Mouse (Mus musculus) myocyte (in vitro differentiated cells): ENCODE data around the gene Fjx1. TPM values are rescaled to one million over a fixed set of nuclear protein-coding genes. Genes with fewer than 3 reads are reported as not detected.

Source experiments
- H3K27me3 ChIP-seq: one replicate; pipeline ENCODE4 v1.6.1; 2011; ENCODE audit not compliant: control insufficient read depth, insufficient read depth, insufficient read length
- H3K36me3 ChIP-seq: one replicate; pipeline ENCODE4 v1.6.1; 2011; ENCODE audit not compliant: control insufficient read depth, insufficient read depth
- H3K4me2 ChIP-seq: one replicate; pipeline ENCODE4 v1.6.1; 2011; ENCODE audit warnings: low read depth, control low read depth
- H3K4me3 ChIP-seq: one replicate; pipeline ENCODE4 v1.5.1; 2011; ENCODE audit warnings: mild to moderate bottlenecking, control low read depth, moderate library complexity
- H3K79me2 ChIP-seq: one replicate; pipeline ENCODE4 v1.6.1; 2011; ENCODE audit not compliant: control insufficient read depth, insufficient read depth
- H3ac ChIP-seq: one replicate; pipeline ENCODE4 v1.6.1; 2011; ENCODE audit not compliant: control insufficient read depth, insufficient read length
- MYOD1 ChIP-seq, 3 experiments: IDR thresholded peaks; one replicate each; pipeline ENCODE4 v1.6.1; 2011; ENCODE audit warnings: control low read depth in 2 of 3, low read depth in 2 of 3, mild to moderate bottlenecking in 2 of 3, moderate library complexity in 1 of 3; ENCODE audit not compliant: insufficient read length in 2 of 3, control insufficient read depth in 1 of 3
- MYOG ChIP-seq, 3 experiments: IDR thresholded peaks; one replicate each; pipeline ENCODE4 v1.6.1; 2011; ENCODE audit warnings: control low read depth in 2 of 3, low read depth in 2 of 3, mild to moderate bottlenecking in 2 of 3; ENCODE audit not compliant: insufficient read length in 2 of 3, control insufficient read depth in 1 of 3, insufficient read depth in 1 of 3
- POLR2A ChIP-seq: IDR thresholded peaks from one replicate; pipeline ENCODE4 v1.6.1; 2011; ENCODE audit warnings: low read depth, mild to moderate bottlenecking, control low read depth, moderate library complexity; ENCODE audit not compliant: insufficient read length
- POLR2AphosphoS2 ChIP-seq: IDR thresholded peaks from one replicate; pipeline ENCODE4 v1.6.1; 2011; ENCODE audit warnings: low read depth, control low read depth; ENCODE audit not compliant: insufficient read length
- REST ChIP-seq: IDR thresholded peaks from one replicate; pipeline ENCODE4 v1.6.1; 2011; ENCODE audit warnings: mild to moderate bottlenecking, control low read depth, moderate library complexity; ENCODE audit not compliant: insufficient read depth, insufficient read length
- TCF12 ChIP-seq: IDR thresholded peaks from one replicate; pipeline ENCODE4 v1.6.1; 2011; ENCODE audit warnings: mild to moderate bottlenecking, control low read depth; ENCODE audit not compliant: poor library complexity, insufficient read depth, severe bottlenecking
- TCF3 ChIP-seq: IDR thresholded peaks from one replicate; pipeline ENCODE4 v1.6.1; 2011; ENCODE audit warnings: low read depth, control low read depth; ENCODE audit not compliant: insufficient read length
- USF1 ChIP-seq: IDR thresholded peaks from one replicate; pipeline ENCODE4 v1.6.1; 2011; ENCODE audit warnings: low read depth, mild to moderate bottlenecking, control low read depth, moderate library complexity
- polyA plus RNA-seq: library from polyadenylated mRNA; unstranded; fragments of >200 nt; fragmentation: generic; extraction: Trizol; gene quantifications from one replicate; pipeline ENCODE4 v1.2.1, GENCODE M21; 2012; ENCODE audit warnings: missing spikeins

The Fjx1 gene
- polyA plus RNA-seq, 1 experiment, result 0.83 TPM

- peak in 1 of 3 experiments; percentile 33 for TF ChIP-seq MYOD1 (IDR thresholded peaks at IDR 0.05; ENCODE audit: control insufficient read depth in 1 of 3, insufficient read length in 2 of 3, low read depth in 2 of 3)
- TF ChIP-seq POLR2A, result peak; percentile 59
- TF ChIP-seq MYOG (IDR thresholded peaks at IDR 0.05; ENCODE audit: control insufficient read depth in 1 of 3, insufficient read depth in 1 of 3, insufficient read length in 2 of 3, low read depth in 2 of 3), result peak in 1 of 3 experiments; percentile 47
- TF ChIP-seq TCF12, result no peak
- Histone ChIP-seq H3ac (peak overlapping the region; percentile 92), H3K4me3 (peak overlapping the region; percentile 28), H3K36me3 (no peaks in the 10 kb centered on the region), H3K79me2 (peaks cover 45% of the 10 kb centered on the region), H3K4me2 (peak overlapping the region; percentile 89), H3K27me3 (no peaks in the 10 kb centered on the region)
Measured at GRCm38 (mm10) chr2:102400605-102401351, 51.5 kb downstream of the Fjx1 start.

DNA sequence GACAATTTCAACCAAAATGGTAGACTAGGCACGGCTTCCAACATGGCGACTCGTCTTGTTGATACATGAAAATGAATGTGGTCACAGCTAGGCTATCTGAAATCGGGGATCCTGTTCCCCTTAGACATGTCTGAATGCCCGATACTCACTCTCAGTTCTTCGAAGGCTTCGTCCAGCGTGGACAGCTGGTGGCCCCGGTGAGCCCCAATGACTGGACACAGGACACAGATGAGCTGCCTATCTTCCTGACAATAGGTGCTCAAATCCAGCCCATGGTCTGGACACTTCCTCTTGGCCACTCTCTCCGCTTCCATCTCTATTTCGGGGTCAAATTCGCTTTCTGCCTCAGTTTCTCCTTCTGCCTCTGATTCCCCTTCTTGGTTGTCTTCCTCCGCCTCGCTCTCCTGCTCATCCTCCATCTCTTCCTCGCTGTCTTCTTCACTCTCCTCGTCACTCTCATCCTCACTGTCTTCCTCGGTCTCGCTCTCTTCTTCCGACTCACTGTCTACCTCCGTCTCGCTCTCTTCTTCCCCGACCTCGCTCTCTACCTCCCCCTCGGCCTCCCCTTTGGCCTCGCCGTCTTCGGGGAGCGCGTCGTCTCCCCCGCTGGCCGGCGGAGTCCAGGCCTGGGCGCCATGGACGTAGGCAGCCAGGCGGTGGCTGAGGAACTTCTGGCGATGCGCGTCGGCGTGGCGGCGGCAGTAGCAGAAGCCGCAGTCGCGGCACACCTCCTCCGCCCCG lies 52.3 kb downstream of the Fjx1 start:
- Histone ChIP-seq H3K27me3 (no peaks in the 10 kb centered on the region), H3K4me2 (peak overlapping the region; percentile 89), H3K4me3 (peak overlapping the region; percentile 28), H3K36me3 (no peaks in the 10 kb centered on the region), H3ac (peak overlapping the region; percentile 92), H3K79me2 (peaks cover 53% of the 10 kb centered on the region)
- TF ChIP-seq POLR2A (no peak), TCF12 (no peak), MYOD1 (IDR thresholded peaks at IDR 0.05; ENCODE audit: control insufficient read depth in 1 of 3, insufficient read length in 2 of 3, low read depth in 2 of 3) (no peak), REST (no peak), USF1 (no peak), TCF3 (no peak), MYOG (IDR thresholded peaks at IDR 0.05; ENCODE audit: control insufficient read depth in 1 of 3, insufficient read depth in 1 of 3, insufficient read length in 2 of 3, low read depth in 2 of 3) (no peak), POLR2AphosphoS2 (no peak)

Other genes starting within 250 kb of the Fjx1 start
- 16.5 TPM for gene Trim44, start 44.7 kb downstream of the Fjx1 start, polyA plus RNA-seq
- not detected for gene Pamr1, start 97.5 kb upstream of the Fjx1 start, polyA plus RNA-seq
- gene Slc1a2, start 206.2 kb upstream of the Fjx1 start, polyA plus RNA-seq, result 0.02 TPM